Mouse (Mus musculus) frontal cortex, adult (tissue): ENCODE results near the gene Zfp423.

ENCODE experiments used
- ATAC-seq: cut with Nextera tagmentation; 2 replicates; pipeline ENCODE4 v1.9.2; 2017; ENCODE audit warnings: mild to moderate bottlenecking, moderate library complexity, mixed read lengths; ENCODE audit not compliant: low TSS enrichment

Zfp423 gene

DNA sequence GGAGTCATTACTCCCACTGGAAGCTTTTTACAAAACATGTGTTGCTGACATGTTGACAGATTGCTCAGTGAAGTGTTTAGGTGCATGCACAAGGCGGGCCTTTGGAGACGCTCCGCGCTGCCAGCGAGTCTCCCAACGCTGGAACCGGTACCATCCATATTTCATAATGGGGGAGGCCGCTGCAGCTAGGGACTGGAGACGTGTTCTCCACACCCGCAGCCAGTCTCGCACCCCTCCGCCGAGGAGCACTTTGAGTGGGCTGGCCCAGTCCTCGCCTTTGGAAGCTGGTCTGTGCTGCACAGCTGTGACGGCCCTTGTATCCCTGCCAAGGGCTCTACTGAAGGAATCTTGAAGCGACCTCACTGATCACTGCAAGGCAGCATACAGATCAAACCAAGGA is 122.5 kb downstream of the Zfp423 start:
- peak; percentile 96 for ATAC-seq

DNA sequence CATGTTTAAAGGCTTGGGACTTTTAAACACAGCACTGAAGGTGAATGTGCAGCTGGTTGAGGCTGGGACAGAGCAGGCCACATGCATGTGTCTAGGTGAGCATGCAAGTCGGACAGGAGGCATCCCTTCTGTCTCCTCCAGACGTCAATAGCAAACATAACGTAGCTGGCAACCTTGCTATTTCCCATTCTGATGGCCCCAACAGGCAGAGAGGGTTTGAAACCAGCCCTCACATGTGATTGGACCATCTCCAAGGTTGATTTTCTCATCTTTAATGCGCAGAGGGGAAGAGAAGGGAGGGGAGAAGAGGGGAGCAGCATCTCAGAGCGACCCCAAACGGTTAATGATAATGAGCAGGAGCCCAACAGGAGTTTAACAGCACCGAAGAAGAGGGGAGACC is 123.5 kb downstream of the Zfp423 start:
- ATAC-seq: no peak

DNA sequence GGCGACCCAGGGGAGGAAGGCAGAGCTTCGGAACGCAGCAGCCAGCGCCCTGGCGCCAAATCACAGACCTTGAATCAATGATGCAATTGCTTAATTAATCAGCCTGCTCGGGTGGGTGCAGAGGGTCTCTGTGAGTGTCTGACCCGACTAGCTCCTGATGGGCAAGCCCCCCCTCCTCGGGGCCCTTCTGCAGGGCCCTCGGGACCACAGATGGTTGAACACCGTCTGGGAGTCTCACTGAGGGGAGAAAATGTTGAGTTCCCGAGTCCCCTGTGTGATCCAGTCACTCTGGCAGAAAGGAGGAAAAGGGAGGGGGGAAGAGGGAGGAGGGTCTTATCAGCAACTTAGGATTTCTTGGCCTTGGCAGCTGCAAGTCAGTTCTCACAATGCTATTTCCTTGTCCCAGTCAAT is 124.0 kb downstream of the Zfp423 start:
- no peak for ATAC-seq

DNA sequence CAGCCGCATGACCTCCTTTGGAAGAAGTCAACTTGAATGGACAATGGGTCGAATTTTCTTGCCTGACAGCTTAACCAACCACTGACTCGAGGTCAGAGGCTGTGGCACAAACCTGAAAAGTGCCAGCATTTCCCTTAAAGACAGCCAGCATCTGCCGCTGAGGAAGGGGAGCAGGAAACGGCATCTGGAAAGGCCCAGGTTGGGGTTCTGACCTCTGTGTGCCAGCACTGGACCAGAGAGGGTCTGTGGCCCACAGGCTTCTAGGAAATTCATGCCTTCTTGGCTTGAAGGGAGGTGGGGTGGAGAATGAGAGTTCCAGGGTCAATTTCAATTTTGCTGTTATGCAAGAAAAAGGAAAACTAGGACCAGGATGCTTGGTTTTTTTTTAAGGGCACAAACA is 124.7 kb downstream of the Zfp423 start:
- no peak for ATAC-seq

DNA sequence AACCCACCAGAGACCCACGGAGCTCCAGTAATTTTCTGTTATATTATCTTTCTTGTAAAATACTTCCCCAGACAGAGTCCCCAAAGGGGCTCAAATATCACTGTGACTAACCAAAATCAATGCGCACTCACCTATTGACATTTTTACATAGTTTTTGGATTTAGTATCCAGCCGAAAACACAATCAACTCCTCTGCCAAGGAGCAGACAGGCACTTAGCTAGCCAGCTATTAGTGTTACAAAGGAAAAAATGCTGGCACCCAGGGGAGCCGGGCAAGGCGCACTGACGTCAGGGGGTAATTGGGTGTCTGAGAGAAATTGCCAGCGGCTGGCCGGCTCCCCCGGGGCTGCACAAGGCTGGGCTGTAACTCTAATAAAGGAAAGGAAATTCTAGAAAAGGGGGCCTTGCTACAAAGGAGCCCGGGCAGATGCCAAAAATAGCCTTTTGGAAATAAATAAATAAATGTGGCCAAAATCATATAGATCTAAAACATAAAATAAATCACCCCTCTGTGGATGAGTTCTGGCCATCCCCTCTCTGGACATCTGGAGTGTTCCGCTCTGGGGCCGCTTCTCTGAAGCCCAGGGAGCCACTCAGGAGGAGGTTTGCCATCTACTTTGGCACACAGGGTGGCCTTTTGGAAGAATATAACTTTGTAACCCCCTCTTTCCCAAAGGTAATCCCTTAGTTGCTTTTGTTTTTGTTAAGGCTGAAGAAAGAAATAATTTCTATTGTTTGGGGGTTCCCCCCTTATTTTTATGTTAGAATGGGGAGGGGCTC is 125.4 kb downstream of the Zfp423 start:
- ATAC-seq: no peak

DNA sequence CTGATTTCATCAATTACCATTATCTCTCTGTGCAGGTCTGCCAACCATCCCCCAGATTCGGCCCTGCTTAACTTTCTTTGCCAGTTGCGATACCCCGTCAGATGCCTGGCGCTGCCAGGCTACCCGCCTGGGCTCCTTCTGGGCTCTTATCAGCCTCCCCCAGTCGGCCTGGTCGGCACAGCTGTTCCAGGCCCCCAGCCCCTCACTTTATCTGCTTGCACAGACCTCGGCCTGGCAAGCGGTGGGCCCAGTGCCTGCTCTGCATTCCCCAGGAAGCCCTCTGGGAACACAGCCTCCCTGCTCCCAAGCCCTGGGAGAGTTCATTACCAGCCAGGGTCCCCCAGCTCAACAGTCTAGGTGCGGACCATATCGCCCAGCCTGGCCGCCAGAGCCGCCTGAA is 126.1 kb downstream of the Zfp423 start:
- no peak for ATAC-seq

DNA sequence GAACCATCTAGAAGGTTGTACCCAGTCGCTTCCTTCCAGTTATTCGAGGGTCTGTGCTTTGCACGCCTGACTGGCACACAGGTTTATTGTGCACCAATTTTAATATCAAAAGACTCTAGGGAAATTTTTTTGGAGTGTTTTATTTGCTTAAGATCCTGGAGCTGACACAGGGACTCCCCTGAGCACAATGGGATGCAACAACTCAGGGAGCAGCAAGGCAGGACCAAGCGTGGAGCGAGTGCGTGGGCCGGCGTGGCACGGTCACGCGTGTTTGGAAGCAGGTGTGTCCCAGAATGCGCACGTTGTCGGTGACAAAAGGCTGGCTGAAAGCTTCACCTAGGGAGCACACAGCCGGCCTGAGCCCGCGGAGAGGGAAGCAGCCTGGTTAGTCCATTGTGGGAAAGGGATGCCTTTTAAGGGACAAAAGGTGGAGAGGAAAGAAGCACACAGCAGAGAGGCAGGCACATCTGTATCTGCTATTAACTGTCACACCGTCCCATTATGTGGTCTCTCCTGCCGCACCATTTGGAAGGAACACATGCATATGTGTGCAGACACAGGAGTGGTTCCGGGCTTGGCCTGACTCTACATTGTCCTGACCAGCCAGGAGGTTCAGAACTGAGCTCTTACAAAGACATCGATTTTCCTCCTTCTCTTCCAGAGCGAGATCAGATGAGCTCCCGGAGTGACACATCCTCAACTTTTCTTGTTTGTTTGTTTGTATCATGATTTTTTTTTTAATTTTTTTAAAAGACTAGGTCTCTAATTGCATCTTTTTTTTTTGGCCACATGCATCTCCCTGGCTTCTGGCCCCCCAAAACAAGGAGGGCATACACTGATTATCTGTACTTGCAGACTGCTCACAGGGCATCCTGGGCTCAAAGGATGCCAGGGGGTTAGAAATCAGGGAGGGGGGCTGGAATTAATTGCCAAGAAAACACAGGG is 126.7 kb downstream of the Zfp423 start:
- no peak for ATAC-seq

DNA sequence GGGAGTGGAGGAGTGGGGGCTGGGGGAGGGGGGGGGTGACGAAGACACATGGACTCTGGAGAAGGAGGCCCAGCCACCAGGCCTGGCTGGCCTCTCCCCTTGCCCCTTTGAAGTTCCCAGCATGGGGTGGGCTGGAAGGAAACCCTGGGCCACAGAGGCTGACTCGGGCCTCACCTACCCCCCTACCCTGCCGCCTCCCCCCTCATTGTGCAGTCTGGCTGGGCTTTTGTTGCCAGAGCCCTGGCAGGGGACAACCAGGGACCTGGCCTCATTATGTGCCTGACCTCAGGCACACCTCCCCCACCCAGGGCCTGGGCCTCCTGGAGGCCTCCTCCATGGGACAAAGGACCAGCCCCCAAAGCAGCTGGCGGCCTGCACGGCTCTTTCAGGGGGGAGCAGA is 127.8 kb downstream of the Zfp423 start:
- no peak for ATAC-seq

DNA sequence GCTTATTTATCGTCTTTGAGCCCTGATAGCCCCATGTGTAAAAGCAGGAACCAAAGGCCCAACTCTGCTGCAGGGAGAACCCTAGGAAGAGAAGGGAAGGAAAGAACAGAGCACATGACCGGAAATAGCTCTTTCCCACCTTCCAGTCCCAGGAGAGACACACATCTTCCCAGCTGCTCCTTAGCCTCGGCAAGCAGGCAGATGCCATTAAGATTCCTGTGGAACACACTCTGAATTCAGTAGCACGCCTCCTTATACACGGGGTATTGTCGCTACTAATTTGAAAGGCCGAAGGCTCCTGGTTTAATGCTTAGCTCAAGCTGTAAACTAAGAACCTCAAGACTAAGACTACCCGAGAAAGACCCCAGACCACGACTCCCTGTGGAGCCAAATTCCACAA is 128.3 kb downstream of the Zfp423 start:
- ATAC-seq: no peak

DNA sequence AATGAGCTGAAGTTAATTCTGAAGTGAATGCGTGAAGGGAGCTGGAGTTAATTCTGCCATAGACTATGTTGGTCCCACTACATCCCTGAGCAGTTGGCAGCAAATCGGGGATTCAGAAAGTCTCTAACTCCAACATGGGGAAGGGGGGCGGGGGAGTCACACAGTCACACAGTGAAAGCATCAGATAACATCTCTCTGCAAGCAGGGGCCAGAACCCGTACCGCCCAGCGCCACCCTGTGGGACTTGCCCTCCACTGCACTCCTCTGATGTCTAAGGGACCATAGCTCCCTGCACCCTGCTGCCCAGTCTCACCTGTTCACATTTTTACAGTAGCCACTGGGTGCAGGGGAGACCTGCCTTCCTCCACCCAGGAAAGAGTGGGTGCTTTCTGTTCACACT is 129.2 kb downstream of the Zfp423 start:
- peak; percentile 84 for ATAC-seq

DNA sequence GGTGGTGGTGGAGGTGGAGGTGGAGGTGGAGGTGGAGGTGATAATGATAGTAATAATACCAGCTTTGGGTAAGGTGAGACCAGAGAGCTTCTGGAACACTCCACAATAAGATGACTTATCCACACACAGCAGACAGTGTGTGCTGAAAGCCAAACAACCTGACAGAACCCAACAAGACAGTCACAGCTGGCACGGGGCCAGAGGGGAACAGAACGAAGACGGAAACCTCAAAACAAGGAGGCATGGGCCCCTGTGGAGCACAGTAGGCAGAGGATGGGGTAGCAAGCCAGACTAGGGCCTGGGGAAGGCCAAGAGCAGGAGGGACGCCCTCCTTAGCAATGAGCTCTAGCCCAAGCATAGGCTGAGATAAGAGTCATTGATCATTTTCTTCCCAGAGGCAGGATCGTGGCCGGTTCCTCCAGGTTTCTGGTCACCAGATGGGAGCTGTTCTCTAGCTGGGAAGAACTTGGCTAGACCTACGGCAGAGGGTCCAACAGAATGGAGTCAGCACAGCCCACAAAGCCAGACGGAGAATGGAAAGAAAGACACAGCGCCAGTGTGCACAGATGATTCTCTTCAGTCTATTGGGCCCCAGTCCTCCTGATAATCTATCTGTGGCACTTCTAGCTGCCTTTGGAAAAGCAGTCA is 133.3 kb downstream of the Zfp423 start:
- no peak for ATAC-seq

DNA sequence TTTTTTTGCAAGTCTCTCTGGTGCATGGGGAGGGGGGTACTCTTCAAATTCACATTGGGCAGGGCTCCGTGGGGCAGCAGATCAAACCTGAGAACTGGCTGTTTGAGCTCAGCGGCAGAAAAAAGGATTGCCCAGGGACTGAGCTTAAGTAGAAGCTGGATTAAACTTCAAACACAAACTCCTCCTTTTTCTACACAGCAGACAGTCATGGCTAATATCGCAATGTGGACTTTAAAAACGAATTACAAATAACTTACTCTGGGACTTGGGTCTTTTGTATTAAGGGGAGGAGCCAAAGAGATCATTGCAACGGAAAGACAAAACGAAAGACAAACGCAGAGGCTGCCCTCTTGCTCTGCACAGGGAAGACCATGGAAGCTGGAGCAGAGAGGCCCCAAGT is 136.2 kb downstream of the Zfp423 start:
- no peak for ATAC-seq

DNA sequence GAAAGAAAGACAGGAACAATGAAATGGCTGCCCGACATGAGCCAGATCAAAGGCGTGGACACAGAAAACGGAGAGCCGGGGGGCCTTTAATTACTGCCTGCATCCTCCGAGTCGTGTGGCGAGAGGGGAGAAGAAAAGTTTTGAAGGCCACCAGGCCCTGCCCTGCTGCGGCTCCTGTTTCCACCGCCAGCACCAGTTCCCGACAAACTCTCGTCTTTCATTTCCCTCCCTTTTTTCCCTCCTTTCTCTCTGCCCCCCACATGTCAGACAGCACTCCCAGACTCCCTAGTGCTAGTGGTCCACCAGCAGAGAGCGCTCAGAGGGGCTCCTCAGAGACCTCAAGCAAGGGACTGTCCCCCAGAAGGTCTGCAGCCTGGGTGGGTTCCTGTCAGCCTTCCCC is 136.7 kb downstream of the Zfp423 start:
- no peak for ATAC-seq

DNA sequence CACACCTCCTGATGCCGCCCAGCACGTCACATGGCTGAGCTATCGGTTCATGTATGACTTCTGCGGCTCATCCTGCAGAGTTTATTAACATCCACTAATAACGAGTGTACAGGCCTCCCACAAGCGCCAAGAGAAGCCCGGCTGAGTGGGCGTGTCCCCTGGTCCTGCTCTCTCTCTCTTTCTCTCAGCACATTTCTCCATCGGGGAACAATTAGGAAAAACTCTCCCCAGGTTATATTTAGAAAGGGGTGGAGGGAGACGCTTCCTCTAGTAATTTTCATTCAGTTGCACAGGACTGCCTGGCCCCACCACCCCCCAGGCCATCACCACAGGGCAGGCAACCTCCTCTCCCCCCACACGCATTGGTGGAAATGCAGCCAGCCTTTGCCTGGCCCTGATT is 137.2 kb downstream of the Zfp423 start:
- no peak; the same call in 1 of the 2 replicates for ATAC-seq

DNA sequence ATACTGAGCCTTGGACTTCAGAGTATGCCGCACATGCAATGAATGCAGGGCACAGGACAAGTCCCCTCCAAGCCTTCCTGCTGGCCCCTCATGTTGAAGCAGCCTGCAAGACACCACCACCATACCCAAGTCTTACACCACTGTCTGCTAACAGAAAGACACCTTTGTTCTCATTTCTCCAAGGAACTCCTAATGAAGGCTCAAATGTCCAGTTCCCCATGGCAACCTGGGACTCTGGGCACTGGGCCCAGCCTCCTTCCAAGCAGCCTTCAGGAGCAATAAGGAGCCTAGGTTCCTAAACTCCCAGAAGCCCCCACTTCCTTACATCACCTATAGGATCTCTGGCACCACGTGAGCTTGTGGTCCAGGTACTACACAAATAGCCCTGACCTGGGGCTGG is 137.7 kb downstream of the Zfp423 start:
- no peak for ATAC-seq

DNA sequence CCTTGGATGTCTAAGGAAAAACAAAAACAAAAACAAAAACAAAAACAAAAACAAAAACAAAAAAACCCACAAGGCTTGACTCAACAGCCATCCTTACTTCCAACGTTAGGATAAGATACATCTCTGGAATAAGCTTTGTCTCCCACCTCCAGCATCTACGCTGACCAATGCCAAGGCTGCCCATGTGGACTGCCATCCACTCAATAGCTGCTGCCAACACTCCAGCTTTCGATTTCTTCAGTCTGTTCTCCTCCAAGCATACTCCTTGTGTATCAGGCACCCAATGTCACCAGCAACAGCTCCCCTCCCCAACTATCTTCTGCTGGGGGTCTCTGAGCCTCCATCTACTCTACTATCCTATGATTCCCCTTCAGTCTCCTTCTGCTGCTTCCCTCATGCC is 140.1 kb downstream of the Zfp423 start:
- no peak for ATAC-seq

DNA sequence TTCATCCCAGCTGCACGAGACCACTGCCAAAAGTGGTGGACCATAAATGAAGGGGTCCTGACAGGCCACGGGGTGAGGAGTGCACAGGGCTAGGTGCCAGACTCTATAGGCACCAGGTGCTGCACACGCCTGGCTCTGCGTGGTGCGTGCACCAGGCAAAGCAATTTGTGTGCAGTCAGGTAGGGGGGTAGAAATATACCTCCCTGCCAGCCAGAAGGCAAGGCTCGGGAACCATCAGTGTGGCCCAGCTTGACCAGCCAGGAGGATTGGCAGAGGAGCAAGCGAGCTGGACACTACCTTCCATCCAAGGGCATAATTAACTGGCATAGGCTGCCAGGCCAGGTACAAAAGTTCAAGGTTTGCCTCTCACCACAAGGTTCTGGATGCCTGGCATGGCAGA is 140.9 kb downstream of the Zfp423 start:
- no peak for ATAC-seq

DNA sequence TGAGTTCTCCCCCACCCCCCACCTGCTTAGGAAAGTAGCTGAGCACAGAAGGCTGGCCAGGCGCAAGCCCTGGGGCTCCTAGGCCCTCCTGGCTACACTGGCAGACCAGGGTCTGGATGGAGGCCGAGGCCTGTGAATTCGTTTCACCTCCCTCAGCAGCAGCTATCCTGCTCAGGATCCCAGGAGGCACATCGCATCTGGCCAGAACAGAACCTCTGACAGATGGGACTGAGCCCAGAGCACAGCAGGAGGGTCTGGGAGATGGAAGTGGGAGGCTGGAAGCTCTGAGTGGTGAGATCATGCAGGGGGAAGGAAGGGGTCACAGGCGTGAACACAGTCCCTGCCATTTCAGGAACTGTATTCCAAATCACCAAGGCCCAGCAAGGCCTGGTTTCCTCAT is 143.3 kb downstream of the Zfp423 start:
- ATAC-seq: no peak

DNA sequence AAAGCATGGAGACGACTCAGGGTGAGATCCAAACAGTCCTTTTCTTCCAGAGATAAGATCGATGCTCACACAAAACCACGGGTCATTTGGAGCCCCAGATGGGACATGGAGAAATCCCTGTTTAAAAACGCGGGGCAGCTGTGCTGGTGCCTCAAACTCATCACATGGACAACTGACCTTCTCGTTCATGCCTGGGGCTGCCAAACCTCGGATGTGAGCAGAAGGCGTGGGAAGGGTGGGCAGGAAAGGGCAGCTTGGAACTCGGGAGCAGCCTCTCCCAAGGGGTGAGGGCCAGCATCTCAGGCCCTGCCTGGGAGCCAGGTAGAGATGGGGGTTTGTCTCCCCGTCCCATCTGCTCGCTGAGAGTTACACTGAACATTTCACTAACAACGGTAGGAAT is 146.7 kb downstream of the Zfp423 start:
- no peak for ATAC-seq

DNA sequence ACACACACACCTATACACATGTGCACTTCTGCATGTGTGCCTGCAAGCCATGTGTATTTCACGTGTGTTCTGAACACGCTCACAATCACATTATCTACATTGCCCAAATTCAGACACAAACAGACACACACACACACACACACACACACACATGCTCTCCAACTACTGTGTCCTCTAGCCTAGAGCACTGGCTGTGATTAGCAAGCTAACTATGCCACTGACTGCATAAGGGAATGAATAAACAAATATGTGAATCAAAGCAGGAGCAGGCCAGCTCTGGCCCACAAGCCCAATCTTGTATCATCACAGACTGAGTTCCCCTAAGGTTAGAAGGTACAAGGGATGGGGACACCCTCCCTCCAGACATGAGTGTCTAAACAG is 147.3 kb downstream of the Zfp423 start:
- peak; percentile 18; the same call in 1 of the 2 replicates for ATAC-seq

DNA sequence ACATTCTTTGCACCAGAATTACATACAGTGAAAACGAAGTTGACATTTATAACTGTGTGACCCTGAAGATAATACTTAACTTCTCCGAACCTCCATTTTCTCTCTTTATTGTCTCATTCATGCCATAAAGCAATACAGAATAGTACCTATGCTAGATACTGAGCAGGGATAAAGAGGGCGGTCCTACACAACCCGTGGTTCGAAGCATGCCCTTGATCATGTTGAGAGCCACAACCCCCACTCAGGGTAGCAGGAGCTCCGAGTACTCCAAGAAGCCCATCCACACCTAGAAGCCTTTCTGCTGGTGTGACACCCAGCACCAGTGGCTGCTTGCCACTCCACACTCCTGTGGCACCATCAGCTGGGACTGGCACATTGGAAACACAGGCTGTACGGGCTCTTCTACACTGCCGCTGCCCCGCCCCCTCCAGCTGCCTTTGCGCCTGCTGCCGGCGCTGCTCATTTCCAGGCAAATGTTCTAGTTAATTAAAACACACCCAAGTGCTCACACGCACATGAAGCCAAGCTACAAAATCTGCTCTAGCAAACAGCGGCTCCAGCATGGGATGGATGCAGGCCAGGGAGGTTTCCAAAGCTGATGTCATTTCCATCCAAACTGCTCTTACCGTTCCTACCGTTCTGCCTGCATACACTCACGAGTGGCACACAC is 147.9 kb downstream of the Zfp423 start:
- ATAC-seq: peak; percentile 89

DNA sequence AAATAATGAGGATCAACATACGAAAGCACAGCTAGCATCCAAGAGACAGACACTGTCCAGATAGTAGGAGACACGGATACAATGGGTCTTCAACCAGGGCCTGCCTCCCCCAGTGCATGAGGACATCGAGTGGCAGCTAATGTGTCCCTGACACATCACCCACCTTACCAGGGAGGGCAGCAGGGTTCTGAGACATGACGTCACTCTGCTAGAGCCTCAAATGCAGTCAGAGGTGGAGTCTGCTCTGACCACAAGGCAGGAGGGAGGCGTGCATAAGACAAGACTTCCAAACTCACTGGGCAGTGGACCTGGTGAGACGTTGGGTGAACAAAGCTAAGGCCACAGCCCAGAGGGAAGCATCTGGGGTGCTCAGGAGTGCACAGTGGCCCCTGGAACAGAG is 148.6 kb downstream of the Zfp423 start:
- ATAC-seq: no peak
